Mouse (Mus musculus): ENCODE measurements around the gene Emc8. TPM values are rescaled to one million over a fixed set of nuclear protein-coding genes. Genes with fewer than 3 reads are reported as not detected.

Gene Emc8
- polyA plus RNA-seq, 1 experiment from 2014 or later, result 369 TPM

DNA sequence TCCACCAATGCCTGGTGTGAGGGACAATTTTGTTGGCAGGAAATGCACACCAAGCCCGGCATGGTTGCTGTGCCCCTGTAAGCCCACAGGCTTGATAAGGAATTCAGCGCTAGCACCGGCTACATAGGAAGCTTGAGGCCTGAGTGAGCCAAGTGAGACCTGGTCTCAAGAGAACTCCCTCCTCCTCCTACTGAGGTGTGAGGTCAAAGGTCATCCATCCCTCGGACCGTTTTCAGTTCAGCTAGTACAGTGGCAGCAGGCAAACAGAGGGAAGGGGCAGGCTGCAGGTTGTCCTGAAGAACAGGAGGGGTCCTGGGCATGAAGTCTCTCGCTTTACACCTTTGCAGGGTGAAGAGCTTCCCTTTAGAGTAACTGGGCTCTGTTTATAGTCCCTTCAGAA lies 37.5 kb downstream of the Emc8 start:
- peaks cover 13% of the 10 kb centered on the region; the same call in 1 of the 2 replicates for H3K27me3 ChIP-seq (ENCODE audit: control insufficient read depth, insufficient read depth, low read length)
- DNase-seq (ENCODE audit: low spot score) (no peak), ATAC-seq (ENCODE audit: insufficient number of reproducible peaks, low FRiP score, low TSS enrichment, low read depth) (no peak)
- no peaks in the 10 kb centered on the region for H3K9me3 ChIP-seq (ENCODE audit: control insufficient read depth, low read length)
- no peak overlapping the region for H3K4me2 ChIP-seq (ENCODE audit: low read depth, severe bottlenecking)
- H3K36me3 ChIP-seq (ENCODE audit: control insufficient read depth, insufficient read depth, low read length), result no peaks in the 10 kb centered on the region
- H3K4me1 ChIP-seq (ENCODE audit: control insufficient read depth, insufficient read depth, low read length), result peaks cover 10% of the 10 kb centered on the region
- 38% methylated on average over 6 of the region's 6 CpGs for WGBS
- H3K27ac ChIP-seq (replicated peaks; ENCODE audit: low read depth, low read length), result no peak overlapping the region
- no peak overlapping the region for H3K4me3 ChIP-seq (ENCODE audit: low read depth, low read length)
- no peak overlapping the region for H3K9ac ChIP-seq (ENCODE audit: low read length)

DNA sequence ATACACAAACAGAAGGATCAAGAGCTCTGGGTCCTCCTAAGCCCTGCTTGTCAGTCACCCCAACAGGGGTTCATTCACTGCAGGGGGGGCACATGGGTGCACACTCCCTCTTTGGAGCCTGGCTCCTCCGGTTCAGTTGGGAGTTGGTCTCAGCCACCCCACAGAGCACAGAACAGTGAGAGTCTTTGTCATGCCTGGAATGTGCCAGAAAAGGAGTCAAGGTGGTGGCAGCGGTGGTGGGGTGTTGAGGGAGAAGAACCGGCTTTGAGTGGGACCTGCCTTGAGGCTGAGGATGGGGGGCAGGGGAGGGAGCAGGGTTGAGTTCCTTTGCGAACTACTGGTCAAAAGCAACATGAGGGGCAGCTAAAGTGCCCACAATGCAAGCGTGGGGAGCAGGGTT lies 38.3 kb downstream of the Emc8 start:
- no peak for ATAC-seq (ENCODE audit: insufficient number of reproducible peaks, low FRiP score, low TSS enrichment, low read depth)
- Histone ChIP-seq H3K27ac (replicated peaks; ENCODE audit: low read depth, low read length) (no peak overlapping the region), H3K4me2 (ENCODE audit: low read depth, severe bottlenecking) (no peak overlapping the region), H3K36me3 (ENCODE audit: control insufficient read depth, insufficient read depth, low read length) (no peaks in the 10 kb centered on the region), H3K27me3 (ENCODE audit: control insufficient read depth, insufficient read depth, low read length) (peaks cover 13% of the 10 kb centered on the region; the same call in 1 of the 2 replicates), H3K9me3 (ENCODE audit: control insufficient read depth, low read length) (no peaks in the 10 kb centered on the region), H3K4me1 (ENCODE audit: control insufficient read depth, insufficient read depth, low read length) (peaks cover 10% of the 10 kb centered on the region), H3K4me3 (ENCODE audit: low read depth, low read length) (no peak overlapping the region), H3K9ac (ENCODE audit: low read length) (0 out of 2 replicates have a peak overlapping the region, but pooled peaks have one; percentile 4)
- 61% methylated on average over 5 of the region's 5 CpGs for WGBS
- no peak for DNase-seq (ENCODE audit: low spot score)

DNA sequence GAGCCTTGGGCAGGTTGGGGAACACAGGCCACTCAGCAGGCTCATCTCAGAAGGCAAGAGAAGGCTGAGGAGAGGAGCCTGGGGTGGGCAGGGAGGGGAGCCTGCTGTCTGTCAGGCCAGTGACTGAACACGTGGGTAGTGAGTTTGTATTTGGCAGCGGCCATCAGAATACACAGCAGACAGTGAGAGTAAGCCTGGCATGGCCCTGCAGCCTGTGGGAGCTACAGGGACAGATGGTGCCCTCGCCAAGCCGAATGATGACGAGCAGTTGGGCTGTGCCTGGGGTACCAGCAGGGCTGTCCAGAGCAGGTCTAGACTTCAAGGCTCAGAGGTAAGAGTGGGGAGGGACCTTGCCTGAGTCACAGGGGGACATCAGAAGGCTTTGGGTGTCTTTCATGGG lies 41.1 kb downstream of the Emc8 start:
- DNase-seq (ENCODE audit: low spot score) (no peak), ATAC-seq (ENCODE audit: insufficient number of reproducible peaks, low FRiP score, low TSS enrichment, low read depth) (no peak)
- Histone ChIP-seq H3K36me3 (ENCODE audit: control insufficient read depth, insufficient read depth, low read length) (no peaks in the 10 kb centered on the region), H3K9me3 (ENCODE audit: control insufficient read depth, low read length) (no peaks in the 10 kb centered on the region), H3K27ac (replicated peaks; ENCODE audit: low read depth, low read length) (no peak overlapping the region), H3K27me3 (ENCODE audit: control insufficient read depth, insufficient read depth, low read length) (0 out of 2 replicates have a peak, but pooled peaks cover 2% of the 10 kb centered on the region), H3K4me1 (ENCODE audit: control insufficient read depth, insufficient read depth, low read length) (no peaks in the 10 kb centered on the region), H3K4me2 (ENCODE audit: low read depth, severe bottlenecking) (no peak overlapping the region), H3K9ac (ENCODE audit: low read length) (no peak overlapping the region), H3K4me3 (ENCODE audit: low read depth, low read length) (no peak overlapping the region)
- 90% methylated on average over 5 of the region's 5 CpGs for WGBS

DNA sequence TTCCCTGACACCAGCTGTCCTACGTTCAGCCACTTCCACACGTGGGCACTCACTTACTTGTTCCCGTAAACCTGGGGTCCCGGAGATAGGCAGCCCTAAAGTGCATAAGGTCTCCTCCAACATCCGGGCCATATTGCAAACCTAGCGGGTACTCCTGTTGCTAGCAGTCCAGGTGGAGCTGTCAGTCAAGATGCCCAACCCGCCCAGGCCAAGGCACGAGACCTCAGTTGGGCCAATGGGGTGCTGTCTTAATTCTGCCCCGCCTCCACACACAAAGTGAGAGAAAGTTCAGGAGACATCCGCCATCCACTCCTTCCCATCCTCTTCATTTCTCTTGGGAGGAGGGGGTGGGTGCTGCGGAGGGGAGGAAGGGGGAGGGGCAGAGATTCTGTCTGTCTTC lies 41.9 kb downstream of the Emc8 start:
- Histone ChIP-seq H3K27me3 (ENCODE audit: control insufficient read depth, insufficient read depth, low read length) (0 out of 2 replicates have a peak, but pooled peaks cover 2% of the 10 kb centered on the region), H3K27ac (replicated peaks; ENCODE audit: low read depth, low read length) (no peak overlapping the region), H3K9ac (ENCODE audit: low read length) (no peak overlapping the region), H3K9me3 (ENCODE audit: control insufficient read depth, low read length) (no peaks in the 10 kb centered on the region), H3K36me3 (ENCODE audit: control insufficient read depth, insufficient read depth, low read length) (no peaks in the 10 kb centered on the region), H3K4me2 (ENCODE audit: low read depth, severe bottlenecking) (no peak overlapping the region), H3K4me3 (ENCODE audit: low read depth, low read length) (no peak overlapping the region), H3K4me1 (ENCODE audit: control insufficient read depth, insufficient read depth, low read length) (no peaks in the 10 kb centered on the region)
- ATAC-seq (ENCODE audit: insufficient number of reproducible peaks, low FRiP score, low TSS enrichment, low read depth) (no peak), DNase-seq (ENCODE audit: low spot score) (no peak)
- 62% methylated on average over 11 of the region's 11 CpGs for WGBS

DNA sequence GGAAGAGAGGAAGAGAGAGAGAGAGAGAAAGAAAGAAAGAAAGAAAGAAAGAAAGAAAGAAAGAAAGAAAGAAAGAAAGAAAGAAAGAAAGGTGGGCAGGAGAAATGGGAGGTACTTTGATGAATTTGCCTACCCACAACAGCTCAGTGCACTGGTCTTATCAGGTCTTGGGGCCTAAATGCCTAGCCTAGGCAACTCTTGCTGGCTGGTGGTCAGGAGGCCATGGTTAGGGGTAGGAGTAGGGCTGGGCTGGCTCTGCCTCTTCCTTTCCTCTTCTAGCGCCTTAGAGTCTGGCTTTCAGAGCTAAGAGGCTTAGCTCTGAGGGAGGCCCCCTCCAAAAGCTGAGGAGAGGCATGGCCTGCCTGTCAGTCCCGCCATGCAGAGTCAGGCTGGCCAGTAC lies 44.8 kb downstream of the Emc8 start:
- Histone ChIP-seq H3K4me3 (ENCODE audit: low read depth, low read length) (no peak overlapping the region), H3K27me3 (ENCODE audit: control insufficient read depth, insufficient read depth, low read length) (no peaks in the 10 kb centered on the region), H3K9me3 (ENCODE audit: control insufficient read depth, low read length) (no peaks in the 10 kb centered on the region), H3K9ac (ENCODE audit: low read length) (no peak overlapping the region), H3K4me1 (ENCODE audit: control insufficient read depth, insufficient read depth, low read length) (peaks cover 3% of the 10 kb centered on the region; the same call in 1 of the 2 replicates), H3K36me3 (ENCODE audit: control insufficient read depth, insufficient read depth, low read length) (no peaks in the 10 kb centered on the region), H3K27ac (replicated peaks; ENCODE audit: low read depth, low read length) (no peak overlapping the region), H3K4me2 (ENCODE audit: low read depth, severe bottlenecking) (no peak overlapping the region)
- no peak for DNase-seq (ENCODE audit: low spot score)
- 48% methylated on average over 2 of the region's 2 CpGs for WGBS
- no peak for ATAC-seq (ENCODE audit: insufficient number of reproducible peaks, low FRiP score, low TSS enrichment, low read depth)

DNA sequence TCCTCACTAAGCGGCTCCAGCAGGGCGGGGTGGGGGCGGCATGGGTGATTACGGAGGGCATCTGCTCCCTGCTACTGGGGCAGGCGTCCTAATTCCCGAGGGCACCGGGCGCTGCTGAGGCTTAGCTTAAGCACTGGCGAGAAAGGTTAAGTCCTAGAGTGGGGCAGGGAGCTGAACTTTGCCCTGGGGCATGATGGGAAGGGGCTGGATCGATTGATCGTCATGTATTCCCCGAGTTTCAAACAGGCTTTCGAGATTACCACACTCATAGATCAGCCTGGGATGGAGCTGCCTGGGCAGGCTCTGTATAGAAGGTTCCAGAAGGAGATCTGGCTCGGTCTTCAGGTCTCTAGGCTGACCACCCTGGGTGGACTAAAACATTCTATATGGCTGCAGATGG lies 46.2 kb downstream of the Emc8 start:
- 74% methylated on average over 14 of the region's 14 CpGs for WGBS
- Histone ChIP-seq H3K27me3 (ENCODE audit: control insufficient read depth, insufficient read depth, low read length) (no peaks in the 10 kb centered on the region), H3K4me1 (ENCODE audit: control insufficient read depth, insufficient read depth, low read length) (peaks cover 3% of the 10 kb centered on the region; the same call in 1 of the 2 replicates), H3K4me2 (ENCODE audit: low read depth, severe bottlenecking) (no peak overlapping the region), H3K36me3 (ENCODE audit: control insufficient read depth, insufficient read depth, low read length) (no peaks in the 10 kb centered on the region), H3K9me3 (ENCODE audit: control insufficient read depth, low read length) (no peaks in the 10 kb centered on the region), H3K27ac (replicated peaks; ENCODE audit: low read depth, low read length) (no peak overlapping the region), H3K9ac (ENCODE audit: low read length) (no peak overlapping the region), H3K4me3 (ENCODE audit: low read depth, low read length) (no peak overlapping the region)
- DNase-seq (ENCODE audit: low spot score) (no peak), ATAC-seq (ENCODE audit: insufficient number of reproducible peaks, low FRiP score, low TSS enrichment, low read depth) (no peak)

DNA sequence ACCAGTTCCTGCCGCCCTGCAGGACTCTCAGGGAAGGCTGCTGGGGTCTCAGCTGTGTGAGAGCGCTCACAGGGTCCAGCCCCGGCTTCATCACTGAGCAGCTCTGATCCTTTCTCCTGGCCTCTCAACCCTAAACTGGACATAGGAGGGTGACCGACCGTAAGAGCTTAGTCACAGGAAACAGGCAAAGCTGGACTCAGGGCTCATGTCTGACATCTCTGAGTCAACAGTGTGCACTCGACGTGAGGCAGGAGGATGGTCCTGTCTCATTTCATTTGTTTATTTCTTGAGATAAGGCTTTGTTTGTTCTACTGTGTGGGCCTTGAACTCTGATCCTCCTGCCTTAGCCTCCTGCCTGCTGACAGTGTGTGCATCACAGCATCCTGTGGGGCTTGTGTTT lies 47.9 kb downstream of the Emc8 start:
- WGBS, result 49% methylated on average over 7 of the region's 7 CpGs
- peak overlapping the region; percentile 17; the same call in 1 of the 2 replicates for H3K9ac ChIP-seq (ENCODE audit: low read length)

DNA sequence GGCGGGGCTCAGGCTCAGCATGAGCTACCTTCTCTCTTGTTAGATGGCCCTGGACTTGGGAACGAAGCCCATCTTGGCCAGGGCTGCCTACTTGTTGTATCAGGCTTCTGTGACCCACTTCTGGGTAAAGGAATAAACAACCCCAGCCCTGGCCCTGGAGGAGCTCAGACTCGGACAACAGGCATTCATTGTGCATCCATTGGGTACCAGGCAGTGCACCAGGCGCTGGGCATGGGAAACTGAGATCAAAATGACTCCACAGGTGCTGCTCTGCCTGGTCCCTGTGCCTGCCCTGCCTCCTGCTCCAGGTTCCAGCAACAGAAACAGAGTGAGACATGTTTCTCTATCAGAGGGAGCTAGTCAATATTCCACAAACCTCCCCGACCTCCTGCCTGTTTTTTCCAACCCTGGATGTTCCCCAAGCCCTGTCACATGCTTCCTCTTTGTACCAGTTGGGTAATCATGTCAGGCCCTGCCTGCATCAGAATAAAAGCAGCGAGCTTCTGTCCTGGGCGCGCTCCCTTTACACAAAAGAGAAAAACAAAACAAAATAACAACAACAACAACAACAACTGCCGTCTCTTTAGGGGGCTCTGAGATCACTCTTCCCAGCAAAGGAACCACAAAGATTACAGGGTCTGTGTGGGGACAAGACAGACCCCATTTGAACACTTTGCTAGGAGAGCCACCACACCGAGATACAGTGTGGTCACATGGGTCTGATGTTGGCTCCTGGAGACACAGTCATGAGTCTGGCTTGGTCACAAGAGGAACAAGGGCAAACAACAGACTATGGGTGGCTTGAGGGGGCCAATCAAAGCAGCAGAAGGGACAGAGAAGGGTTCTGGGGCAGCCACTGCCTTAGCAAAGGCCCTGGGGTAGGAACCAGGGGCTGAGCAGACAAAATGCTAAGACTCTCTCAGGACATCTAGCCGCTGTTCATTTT lies 48.9 kb downstream of the Emc8 start:
- H3K27ac ChIP-seq (replicated peaks; ENCODE audit: low read depth, low read length), result no peak overlapping the region

More for the DNA sequence above, 47.9 kb downstream of the Emc8 start:
- Histone ChIP-seq H3K4me1 (ENCODE audit: control insufficient read depth, insufficient read depth, low read length) (peaks cover 3% of the 10 kb centered on the region; the same call in 1 of the 2 replicates), H3K27me3 (ENCODE audit: control insufficient read depth, insufficient read depth, low read length) (no peaks in the 10 kb centered on the region), H3K9me3 (ENCODE audit: control insufficient read depth, low read length) (no peaks in the 10 kb centered on the region), H3K27ac (replicated peaks; ENCODE audit: low read depth, low read length) (0 out of 2 replicates have a peak overlapping the region, but pooled peaks have one; percentile 30), H3K4me3 (ENCODE audit: low read depth, low read length) (no peak overlapping the region), H3K36me3 (ENCODE audit: control insufficient read depth, insufficient read depth, low read length) (no peaks in the 10 kb centered on the region), H3K4me2 (ENCODE audit: low read depth, severe bottlenecking) (no peak overlapping the region)
- ATAC-seq (ENCODE audit: insufficient number of reproducible peaks, low FRiP score, low TSS enrichment, low read depth) (no peak), DNase-seq (ENCODE audit: low spot score) (no peak)

More for the DNA sequence above, 48.9 kb downstream of the Emc8 start:
- 76% methylated on average over 11 of the region's 11 CpGs for WGBS
- ATAC-seq (ENCODE audit: insufficient number of reproducible peaks, low FRiP score, low TSS enrichment, low read depth) (no peak), DNase-seq (ENCODE audit: low spot score) (no peak)
- Histone ChIP-seq H3K9ac (ENCODE audit: low read length) (no peak overlapping the region), H3K4me1 (ENCODE audit: control insufficient read depth, insufficient read depth, low read length) (peaks cover 3% of the 10 kb centered on the region; the same call in 1 of the 2 replicates), H3K9me3 (ENCODE audit: control insufficient read depth, low read length) (no peaks in the 10 kb centered on the region), H3K36me3 (ENCODE audit: control insufficient read depth, insufficient read depth, low read length) (no peaks in the 10 kb centered on the region), H3K4me2 (ENCODE audit: low read depth, severe bottlenecking) (no peak overlapping the region), H3K4me3 (ENCODE audit: low read depth, low read length) (no peak overlapping the region), H3K27me3 (ENCODE audit: control insufficient read depth, insufficient read depth, low read length) (no peaks in the 10 kb centered on the region)
